Mouse (Mus musculus) urinary bladder, adult 18-20 months (tissue): ENCODE measurements around the gene Gpr180.
"Not testable (repeated sequence)": the region's sequence is repeated elsewhere in the genome, so short reads cannot be mapped to it uniquely, and the experiment has no call there.

Source experiments
- DNase-seq, 2 experiments: peaks; one replicate each; pipeline ENCODE4 v3.0.0; 2022; ENCODE audit warnings: low spot score in 2 of 2, mixed read lengths in 2 of 2

Gpr180 gene

DNA sequence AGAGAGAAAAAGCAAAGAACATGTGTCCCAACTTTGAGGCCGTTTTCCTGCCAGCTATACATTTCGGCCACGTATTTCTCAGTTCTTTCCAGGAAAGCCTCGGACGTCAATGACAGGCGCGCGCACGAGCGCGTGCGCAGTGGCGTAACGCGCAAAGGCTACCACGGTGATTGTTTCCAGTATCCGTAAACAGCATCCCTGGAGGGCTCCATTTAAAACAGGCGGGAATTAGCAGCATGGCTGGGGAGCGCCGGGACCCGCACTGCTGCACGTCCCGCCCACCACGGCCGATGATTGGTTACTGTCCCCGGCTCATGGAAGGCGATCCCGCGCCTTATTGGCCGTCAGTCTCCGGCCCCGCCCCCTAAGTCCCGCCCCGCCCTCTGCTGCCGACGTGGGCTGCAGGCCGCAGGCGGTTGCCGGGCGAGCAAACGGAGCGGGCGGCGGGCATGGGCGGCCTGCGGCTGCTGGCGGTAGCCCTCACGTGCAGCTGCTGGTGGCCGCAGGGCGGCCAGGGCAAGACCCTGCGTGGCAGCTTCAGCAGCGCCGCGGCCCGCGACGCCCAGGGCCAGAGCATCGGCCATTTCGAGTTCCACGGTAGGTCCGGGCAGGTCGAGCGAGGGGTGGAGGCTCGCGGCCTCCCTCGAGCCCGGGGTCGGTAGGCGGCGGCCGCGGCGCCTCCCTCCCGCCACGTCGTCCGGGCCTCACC lies at the start of gene Gpr180:
Gpr180 (plus strand) TSS at position 415 of the 709 bp plus-strand sequence.
- peak; percentile 90 to 92 for DNase-seq

- peak in 1 of 2 experiments; percentile 25 for DNase-seq
Measured at GRCm38 (mm10) chr14:118088437-118089207, 48.3 kb upstream of the Gpr180 start.

GRCm38 (mm10) chr14:118089215-118089805 lies 47.6 kb upstream of the Gpr180 start:
- peak; percentile 88 to 94 for DNase-seq

DNA sequence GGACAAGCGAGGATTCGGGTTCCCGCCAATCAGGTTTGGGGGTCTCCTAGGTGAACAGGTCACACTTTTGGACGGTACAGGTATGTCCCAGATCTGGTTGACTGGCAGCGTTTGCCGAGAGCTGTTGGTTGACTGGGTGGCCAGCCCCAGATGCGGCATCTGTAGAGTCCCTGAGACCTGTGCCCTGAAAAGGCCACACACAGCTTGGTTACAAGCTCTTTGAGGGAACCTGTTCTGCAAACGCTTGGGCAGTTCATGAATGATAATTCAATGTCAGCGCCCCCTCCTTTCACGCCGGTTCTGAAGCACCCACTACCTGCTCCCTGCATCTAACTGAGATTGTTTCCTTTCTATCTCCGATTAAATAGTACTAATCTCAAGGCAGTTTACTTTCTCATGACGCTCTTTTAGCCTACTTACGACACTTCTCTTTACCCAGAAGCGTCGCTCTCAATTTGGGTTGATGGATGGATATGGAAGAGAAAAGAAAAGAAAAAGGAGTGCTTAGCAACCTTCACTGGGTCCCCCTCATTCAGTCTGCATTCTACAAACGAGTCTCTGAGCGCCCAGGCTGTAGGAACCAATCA lies 47.1 kb upstream of the Gpr180 start:
- DNase-seq, result peak in 1 of 2 experiments; percentile 74

DNA sequence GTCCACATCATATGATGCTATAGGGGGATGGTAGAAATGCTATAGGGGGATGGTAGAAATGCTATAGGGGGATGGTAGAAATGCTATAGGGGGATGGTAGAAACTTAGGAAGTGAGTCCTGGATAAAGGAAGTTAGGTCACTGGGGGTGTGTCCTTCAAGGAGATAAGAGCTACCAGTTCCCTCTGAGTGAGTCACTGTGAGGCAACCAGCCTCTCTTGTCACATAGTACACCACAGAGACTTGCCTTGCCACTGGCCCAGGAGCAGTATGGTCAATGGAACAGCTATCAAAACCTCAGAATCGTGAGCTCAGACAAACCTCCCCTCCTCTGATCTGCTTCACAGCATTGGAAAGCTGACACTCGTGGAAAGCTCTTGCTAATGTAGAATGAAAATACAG lies 38.7 kb upstream of the Gpr180 start:
- no peak for DNase-seq

GRCm38 (mm10) chr14:118101227-118101990 lies 35.5 kb upstream of the Gpr180 start:
- DNase-seq, result no peak

DNA sequence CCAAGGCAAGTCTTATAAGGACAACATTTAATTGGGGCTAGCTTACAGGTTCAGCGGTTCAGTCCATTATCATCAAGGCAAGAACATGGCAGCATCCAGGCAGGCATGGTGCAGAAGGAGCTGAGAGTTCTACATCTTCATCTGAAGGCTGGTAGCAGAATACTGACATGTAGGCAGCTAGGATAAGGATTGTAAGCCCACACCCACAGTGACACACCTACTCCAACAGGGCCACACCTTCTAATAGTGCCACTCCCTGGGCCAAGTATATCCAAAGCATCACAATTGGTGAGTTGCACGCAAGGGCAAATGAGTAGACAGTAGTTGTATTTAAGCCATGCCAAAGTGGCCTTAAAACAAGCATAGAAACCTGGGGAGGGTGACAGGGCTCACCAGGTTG lies 29.5 kb upstream of the Gpr180 start:
- DNase-seq, result not testable (repeated sequence)

DNA sequence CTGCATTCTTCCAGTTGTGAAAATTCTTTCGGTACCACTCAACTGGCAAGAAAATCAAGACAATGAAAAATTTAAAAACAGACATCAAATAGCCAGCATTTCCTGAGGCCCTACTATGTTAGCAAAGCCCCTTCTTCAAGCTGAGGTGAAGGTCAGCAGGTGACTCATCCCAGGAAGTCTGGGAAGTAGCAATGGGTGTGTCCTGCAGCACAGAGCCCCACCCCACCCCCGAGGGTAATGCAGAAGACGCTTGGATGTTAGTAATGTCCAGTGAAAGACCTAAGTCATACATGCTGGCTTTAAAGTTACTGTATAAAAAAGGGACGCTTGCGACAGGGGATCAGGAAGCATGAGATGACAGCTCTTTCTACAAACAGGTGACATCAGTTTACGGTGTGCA lies 23.8 kb upstream of the Gpr180 start:
- no peak for DNase-seq

DNA sequence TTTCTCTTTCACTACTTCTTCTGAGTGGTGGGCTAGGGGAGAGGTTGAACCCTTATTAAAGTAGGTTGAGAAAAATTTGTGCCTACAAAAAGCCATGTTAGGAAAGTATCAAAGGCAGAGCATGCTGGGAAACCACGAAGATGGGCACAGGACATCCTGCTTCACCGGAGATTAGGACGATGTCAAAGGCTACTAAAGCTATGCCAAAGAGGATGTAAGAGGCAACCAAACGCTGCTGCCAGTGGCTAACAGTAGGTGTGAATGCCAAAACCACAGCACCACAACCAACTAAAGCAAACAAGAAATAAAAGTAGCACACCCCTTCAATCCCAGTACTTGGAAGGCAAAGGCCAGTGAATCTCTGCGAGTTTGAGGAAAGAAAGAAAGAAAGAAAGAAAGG lies 12.8 kb upstream of the Gpr180 start:
- DNase-seq, result no peak

GRCm38 (mm10) chr14:118124771-118125170 lies 12.2 kb upstream of the Gpr180 start:
- no peak for DNase-seq

GRCm38 (mm10) chr14:118126301-118126700 lies 10.7 kb upstream of the Gpr180 start:
- no peak for DNase-seq

DNA sequence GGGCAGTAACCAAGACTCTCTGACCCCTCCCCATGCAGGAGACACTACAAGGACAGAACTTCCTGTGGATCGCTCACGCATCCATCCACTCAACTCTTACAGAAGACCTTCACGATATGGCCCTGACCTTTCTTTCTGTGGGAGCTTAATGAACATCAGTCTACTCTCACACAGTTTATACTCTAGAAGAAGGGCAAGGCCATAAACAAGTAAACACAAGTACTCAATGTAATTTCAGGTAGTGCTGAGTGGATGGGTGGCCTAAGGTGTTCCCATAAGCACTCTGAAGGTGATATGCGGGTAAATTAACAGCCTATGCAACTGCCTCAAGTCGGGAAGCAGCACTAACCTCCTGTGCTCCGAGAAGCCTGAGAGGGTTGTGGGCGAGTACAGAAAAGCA lies 5.5 kb upstream of the Gpr180 start:
- no peak for DNase-seq

DNA sequence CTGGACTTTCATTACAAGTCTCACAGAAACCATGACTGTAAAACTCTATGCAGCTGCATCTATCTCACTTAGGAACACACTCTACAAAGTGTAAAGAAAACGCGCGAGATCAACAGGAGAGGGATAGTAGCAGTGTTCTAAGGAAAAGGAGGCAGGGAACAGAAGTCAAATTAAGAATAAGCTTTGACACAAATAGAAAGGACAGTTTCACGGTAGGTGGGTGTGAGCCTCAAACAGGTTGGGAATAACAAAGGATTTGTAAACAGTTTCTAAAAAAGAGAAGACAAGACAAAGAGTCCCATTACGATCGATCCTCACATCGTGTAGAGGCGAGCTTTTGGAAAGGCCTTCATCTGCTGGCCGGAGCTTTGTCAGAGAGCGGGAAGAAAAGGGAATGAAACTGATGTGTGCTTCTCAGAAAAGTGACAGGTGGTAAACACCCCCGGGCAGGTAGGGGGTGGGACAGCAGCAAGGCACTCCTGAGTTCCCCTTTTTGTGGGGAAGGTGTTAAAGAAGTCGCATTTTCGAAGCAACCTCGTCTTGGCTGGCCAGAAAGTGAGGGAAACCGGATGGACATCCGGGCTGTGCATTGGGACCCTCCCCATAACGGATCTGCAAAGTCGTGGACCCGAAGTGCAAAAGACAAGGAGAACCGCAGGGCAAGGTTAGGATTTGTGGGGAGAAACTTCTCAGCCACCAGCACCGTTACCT lies 4.9 kb upstream of the Gpr180 start:
- no peak for DNase-seq

DNA sequence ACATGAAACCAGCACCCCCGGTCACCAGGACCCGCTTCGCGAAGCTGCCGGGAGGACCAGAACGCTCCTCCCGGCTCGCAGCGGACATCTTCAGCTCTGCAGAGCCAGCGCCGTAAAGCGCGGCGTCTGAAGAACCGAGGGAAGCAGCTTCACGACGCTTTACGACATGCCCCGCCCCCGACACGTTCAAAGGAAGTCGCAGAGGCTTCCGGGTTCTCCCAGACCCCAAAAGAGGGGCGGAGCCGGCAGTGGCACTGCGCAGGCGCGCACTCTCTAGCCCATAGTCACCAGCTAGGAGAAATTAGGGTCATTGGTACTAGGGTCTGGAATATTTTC lies 4.3 kb upstream of the Gpr180 start, which contains the start of gene Tgds:
Tgds (minus strand) TSS at position 114 of the 336 bp plus-strand sequence.
- DNase-seq, result peak; percentile 96 to 97

DNA sequence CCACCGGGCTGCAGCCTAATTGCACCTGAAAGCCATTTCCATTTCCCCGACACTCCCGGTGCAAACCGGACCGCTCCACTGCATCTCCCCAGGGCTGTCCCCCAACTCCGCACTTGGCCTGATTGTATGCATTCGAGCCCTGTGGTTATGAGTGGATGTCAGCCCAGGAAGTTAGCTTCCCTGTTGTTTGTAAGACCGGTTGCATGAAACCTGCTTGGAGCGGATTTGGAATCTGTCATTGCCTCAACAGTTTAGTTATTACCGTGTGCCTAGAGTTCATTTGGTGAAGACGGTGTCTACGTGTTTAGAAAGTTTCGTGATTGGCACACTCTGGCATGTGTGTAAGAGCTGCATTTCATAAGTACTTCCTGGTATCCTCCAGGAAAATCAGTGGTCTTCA lies 529 bp downstream of the Gpr180 start:
- DNase-seq, result no peak

DNA sequence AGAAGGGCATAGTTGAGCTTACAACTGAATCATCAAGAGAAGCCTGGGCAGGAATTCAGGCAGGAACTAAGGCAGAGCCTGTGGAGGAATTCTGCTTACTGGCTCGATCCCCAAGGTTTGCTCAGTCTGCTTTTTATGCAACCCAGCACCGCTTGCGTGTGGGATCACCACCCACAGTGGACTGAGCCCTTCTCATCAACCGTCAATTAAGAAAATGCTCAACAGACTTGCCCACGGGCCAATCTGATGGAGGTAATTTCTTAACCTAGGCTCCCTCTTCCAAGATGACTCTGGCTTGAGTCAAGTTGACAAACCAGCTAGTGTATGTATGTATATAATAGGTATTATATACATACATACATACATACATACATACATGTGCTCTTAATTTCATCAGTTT lies 5.3 kb downstream of the Gpr180 start:
- DNase-seq, result no peak

DNA sequence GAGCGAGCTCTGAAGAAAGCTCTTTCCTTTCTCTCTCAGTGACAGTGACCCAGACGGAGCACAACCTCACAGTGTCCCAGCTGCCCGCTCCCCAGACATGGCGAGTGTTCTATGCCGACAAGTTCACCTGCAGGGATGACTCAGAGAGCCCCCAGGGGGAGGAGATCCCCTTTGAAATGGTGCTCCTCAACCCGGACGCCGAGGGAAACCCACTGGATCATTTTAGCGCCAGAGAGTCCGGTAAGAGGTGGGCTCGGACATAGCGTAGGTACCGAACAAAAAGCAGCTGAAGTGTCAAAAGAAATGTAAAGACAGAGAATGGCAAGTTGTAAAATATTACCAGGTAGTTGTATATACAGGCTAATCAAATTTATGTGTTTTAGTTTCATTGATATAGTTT lies 11.1 kb downstream of the Gpr180 start:
- no peak for DNase-seq

- DNase-seq, result no peak
Measured at GRCm38 (mm10) chr14:118148554-118148953, 11.6 kb downstream of the Gpr180 start.

GRCm38 (mm10) chr14:118150656-118151551 lies 13.9 kb downstream of the Gpr180 start:
- no peak for DNase-seq
